Mouse (Mus musculus) liver, postnatal 0 days (tissue): ENCODE measurements around the gene Il20ra.

Source experiments
- CTCF ChIP-seq: sonication (generic); IDR thresholded peaks from 2 replicates; pipeline ENCODE4 v1.5.1; 2016; ENCODE audit warnings: antibody characterized with exemption, low read depth
- EP300 ChIP-seq: IDR thresholded peaks from 2 replicates; pipeline ENCODE4 v1.6.1; 2016; ENCODE audit warnings: antibody characterized with exemption, low read depth, mild to moderate bottlenecking

GRCm38 (mm10) chr10:19672015-19672414 lies 40.4 kb upstream of the Il20ra start:
- TF ChIP-seq CTCF (no peak), EP300 (no peak)
